Mouse (Mus musculus) thymus, postnatal 14 days (tissue): Measurements from ENCODE around the gene Lrrc45.

ENCODE experiments used
- DNase-seq: peaks from one replicate; pipeline ENCODE4 v3.0.0; 2021

Lrrc45 gene

GRCm38 (mm10) chr11:120704486-120705325 lies 9.0 kb upstream of the Lrrc45 start:
- DNase-seq = no peak

GRCm38 (mm10) chr11:120706120-120706519 lies 7.6 kb upstream of the Lrrc45 start:
- no peak for DNase-seq

DNA sequence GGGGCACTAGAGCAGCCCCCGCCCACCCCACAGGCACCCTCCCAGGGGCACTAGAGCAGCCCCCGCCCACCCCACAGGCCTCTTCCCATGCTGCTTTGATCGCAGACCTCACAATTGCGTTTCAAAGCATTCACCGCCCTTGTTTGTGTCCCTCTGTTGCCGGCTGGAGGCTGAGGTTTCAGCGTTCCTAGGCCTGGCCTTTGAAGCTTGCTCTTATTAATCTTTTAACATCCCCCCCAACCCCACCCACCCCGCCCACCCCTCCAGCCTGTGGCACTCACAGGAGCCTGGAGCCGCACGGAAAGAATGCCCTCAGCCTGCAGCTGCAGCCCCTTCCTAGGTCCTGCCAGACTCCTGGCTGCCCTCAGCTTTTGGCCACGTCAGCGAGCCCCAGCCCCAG lies 6.5 kb upstream of the Lrrc45 start:
- DNase-seq = no peak

GRCm38 (mm10) chr11:120707969-120708368 lies 5.8 kb upstream of the Lrrc45 start:
- DNase-seq = no peak

GRCm38 (mm10) chr11:120709551-120709950 lies 4.2 kb upstream of the Lrrc45 start:
- DNase-seq = no peak

DNA sequence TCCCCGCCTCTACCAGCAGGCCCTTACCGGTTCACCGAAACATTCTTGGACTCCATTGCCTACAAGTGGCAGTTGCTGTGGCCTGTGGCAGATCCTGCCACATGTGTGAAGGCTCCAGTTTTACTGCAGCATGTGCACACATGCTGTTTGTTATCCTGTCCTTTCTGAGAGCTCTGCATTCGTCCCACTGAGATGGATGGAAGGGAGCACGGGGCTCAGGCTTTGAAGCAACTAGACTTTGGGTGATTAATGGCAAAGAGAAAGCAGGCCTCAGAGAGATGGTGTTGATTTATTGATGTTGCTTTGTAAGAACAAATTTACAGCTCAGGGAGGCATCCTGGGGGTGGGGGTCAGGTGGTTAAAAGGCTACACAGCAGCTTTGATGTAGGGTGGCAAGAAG lies 3.1 kb upstream of the Lrrc45 start:
- DNase-seq = no peak

DNA sequence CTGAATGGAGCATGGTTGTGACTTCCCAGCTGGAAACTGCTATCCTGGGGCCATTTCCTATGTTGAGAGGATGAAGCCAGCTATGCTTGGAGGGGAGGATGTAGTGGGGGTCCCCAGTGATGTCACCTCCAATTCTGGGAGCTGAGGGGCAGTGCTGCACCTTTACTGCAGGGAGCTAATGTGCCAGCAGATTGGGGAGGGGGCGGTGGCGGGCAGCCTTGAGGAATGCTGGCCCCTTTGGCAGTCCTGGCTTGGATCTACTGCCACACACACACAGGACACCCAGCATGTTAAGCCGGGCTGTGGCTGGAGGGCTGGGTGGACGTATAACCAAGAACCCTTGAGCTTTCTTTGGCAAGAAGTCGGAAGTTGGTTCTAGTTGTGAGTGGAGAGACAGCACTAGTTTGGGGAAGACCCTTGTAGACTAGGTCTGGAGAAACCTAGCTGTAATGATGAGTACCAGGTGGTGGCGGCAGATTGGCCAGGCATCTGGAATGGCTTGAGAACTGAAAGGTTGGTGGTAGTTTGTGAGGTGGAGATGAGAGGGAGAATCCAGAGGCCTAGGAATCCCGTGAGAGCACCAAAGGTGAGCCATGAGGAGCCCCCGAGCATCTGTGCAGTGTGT lies 1.6 kb upstream of the Lrrc45 start:
- DNase-seq = no peak

DNA sequence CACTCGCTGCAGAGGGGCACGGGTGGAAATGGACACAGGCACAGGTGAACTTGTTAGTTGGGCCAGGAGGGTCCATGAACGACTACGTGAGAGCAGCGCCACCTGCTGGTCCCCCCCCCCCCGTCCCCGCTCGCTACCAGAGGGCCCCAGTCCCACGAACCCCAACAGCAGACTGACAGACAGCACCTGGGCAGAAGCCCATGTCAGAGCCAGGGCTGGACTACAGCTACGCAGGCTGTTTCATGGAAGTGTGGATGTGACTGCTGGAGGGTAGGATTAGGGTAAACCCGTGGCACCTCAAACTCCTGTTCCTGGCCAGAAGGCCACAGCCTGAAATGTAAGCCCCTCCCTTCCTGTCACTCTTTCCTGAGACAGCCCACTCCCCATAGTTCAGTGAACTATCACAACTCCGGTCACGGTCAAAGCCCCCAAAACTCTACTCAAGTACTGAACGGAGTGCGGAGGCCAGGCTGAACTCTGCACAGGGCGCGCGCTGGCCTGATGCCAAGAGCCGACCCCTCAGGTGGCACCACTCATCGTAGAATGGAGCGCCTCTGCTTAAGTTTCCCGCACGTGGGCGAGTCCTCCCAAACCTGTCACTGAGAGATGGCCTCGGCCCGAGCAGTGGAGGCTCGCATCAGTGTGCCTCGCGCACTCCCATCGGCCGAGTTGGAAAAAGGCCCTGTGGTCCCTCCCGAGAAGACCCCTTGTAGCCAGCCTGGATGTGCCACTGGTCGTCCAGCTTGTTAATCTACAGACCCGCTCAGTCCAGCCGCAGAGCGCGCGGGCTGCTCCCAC lies 755 bp upstream of the Lrrc45 start:
- peak; percentile 73 for DNase-seq

- no peak for DNase-seq
Measured at GRCm38 (mm10) chr11:120714546-120714945, 821 bp downstream of the Lrrc45 start.

DNA sequence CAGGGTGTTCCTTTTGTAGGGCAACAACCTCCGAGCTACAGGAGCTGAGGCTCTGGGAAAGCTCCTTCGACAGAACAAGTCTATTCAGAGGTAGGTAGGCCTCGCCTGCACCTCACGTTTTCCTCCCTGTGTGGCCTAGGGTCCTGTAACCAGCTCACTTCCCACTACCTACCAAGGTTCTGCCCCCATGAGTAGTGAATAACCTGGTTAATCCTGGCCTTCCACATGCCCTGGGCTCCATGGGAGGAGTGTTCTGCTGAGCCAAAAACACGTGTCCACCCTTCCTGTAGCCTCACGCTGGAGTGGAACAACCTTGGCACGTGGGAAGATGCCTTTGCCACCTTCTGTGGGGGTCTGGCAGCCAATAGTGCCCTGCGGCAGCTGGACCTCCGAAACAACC lies 1.4 kb downstream of the Lrrc45 start:
- no peak for DNase-seq

- DNase-seq = no peak
Measured at GRCm38 (mm10) chr11:120719242-120719641, 5.5 kb downstream of the Lrrc45 start.

DNA sequence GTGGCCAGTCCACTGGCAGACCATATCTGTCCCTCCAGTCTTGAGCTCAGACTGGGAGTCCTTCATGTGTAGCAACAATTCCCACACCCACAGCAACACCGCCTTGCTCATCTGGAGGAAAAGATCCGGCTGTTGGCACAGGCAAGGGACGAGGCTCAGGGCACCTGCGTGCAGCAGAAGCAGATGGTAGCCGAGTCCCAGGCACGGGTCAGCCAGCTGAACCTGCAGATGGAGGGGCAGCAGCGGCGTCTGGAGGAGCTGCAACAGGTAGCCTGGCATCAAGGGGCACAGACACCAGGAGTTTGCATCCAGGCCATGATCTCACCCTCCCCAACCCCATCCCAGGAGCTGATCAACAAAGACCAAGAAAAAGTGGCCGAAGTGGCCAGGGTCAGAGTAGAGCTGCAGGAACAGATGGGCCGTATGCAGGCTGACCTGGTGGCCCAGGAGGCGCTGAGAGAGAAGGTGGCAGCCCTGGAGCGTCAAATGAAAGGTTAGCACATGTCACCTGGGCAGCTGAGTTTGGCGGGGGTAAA lies 6.2 kb downstream of the Lrrc45 start:
- no peak for DNase-seq

GRCm38 (mm10) chr11:120720450-120720849 lies 6.7 kb downstream of the Lrrc45 start:
- DNase-seq = peak; percentile 94

DNA sequence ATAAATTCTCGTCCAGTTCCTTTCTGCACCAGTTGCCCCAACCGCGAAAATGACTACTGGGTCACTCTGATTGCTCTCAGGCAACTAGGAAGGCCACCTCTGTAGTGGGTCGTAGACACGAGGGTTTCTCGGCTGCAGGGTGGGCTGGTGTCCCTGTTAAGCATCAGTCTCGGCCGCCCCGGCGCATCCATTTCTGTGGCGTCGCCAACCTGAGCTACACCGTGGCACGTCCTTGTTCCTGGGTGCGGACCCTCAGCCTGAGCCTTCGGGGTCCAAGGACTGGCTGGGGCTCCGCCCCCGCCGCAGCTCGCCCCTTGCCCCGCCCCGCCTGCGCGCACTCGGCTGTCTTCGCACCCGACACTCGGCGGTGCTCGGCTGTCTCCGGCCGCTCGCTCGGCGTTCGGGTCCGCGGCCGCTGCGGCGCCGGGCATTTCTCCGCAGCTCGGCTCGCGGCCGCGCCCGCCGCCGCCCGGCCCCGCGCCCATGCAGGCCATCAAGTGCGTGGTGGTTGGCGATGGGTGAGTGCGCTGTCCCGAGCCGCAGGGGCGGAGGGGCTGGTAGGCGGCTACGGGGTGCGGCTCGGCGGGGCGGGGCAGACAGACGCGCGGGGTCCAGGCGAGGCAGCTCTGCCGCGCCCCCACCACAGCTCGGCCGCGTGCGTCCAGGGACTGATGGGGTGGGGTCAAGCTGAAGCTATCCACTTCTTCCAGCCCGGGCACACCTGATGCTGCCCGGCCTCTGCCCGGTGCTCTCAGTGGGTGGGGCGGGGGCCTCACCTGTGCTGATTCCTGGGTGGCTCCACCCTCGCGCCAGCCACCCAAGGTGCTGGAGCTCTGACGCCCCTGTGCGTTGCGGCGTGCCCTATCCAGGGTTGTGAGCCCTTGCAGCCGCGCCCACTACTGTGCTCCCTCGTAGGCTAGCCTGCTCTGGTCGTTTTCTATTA lies 7.7 kb downstream of the Lrrc45 start, which contains the start of gene Rac3:
TSS of gene Rac3 (plus strand) at position 347 of the 943 bp plus-strand sequence.
- peak; percentile 71 for DNase-seq

DNA sequence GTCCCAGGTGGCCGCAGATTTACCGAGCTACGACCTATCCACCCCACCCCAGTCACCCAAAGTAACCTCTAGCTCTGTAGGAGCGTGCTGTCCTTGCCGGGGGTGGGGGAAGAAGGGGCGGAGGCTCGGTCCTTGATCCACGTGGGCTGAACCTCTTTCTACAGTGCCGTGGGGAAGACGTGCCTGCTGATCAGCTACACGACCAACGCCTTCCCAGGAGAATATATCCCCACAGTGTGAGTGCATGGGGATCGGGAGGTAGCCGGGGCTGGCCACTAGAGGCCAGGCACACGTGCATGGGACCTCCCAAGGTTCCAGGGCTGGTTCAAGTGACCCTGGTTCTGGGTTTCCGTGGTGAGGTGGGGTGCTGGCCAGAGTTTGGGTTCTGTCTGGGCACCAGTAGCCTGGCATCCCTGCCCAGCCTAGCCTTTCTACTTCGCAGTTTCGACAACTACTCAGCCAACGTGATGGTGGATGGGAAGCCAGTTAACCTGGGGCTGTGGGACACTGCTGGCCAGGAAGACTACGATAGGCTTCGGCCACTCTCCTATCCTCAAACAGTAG lies 8.4 kb downstream of the Lrrc45 start:
- DNase-seq = no peak

- no peak for DNase-seq
Measured at GRCm38 (mm10) chr11:120722761-120723382, 9.1 kb downstream of the Lrrc45 start.

- DNase-seq = no peak
Measured at GRCm38 (mm10) chr11:120723509-120723908, 9.8 kb downstream of the Lrrc45 start.

DNA sequence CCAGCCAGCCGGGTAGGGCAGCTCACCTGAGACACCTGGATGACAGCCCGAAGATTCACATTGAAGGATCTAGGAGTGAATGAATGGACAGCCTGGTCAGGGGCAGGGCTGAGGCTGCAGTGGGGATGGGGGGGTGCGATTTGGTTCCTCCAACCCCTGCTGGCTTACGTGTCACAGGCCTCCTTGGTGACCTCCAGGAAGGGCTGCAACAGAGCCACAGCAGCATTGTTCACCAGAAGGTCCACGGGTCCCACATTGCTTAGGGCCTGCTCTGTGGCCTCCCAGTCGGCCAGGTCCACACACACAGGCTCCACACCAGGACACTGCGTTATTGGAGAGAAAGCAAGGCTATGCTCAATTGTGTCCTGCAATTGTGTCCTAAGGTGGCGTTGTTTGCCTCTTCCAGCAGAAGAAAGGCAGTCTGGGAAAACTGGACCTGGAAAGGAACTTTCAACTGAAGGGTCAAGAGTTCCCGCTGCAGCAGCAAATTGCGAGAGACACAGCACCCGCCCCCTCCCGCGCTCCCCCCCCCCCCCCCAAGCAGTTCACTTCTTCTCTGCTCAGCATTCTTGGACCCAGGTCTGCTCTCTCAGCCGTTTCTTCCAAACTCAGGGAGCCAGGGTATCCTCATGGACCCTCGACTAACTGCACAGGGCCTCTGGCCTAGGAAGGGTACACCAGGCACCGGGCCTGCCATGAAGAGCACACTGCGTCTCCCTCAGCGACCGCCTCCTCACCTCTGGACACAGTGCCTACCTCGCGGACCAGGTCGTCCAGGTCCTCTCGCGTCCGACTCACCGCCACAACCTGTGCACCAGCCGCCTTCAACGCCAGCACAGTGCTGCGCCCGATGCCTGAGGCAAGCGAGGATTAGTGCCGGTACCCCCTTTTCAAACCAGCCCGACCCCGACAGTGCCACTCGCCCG lies 12.8 kb downstream of the Lrrc45 start:
- no peak for DNase-seq

GRCm38 (mm10) chr11:120727169-120727527 lies 13.4 kb downstream of the Lrrc45 start, which contains the start of gene Dcxr:
Gene Dcxr (minus strand): TSS chr11:120727281.
- DNase-seq = no peak

- DNase-seq = no peak
Measured at GRCm38 (mm10) chr11:120727564-120727963, 13.8 kb downstream of the Lrrc45 start.
